Mouse (Mus musculus): ENCODE results near the gene B3gnt6. TPM values are rescaled to one million over a fixed set of nuclear protein-coding genes. Genes with fewer than 3 reads are reported as not detected.
A peak's percentile ranks its signal among the peaks of the same experiment; 100 is the strongest.

B3gnt6 gene
- 0.06 TPM in 1 of 2 replicates, not detected in the other for polyA plus RNA-seq (2016; fragmentation: Nextera tagmentation; extraction: Ambion mirVana)

- no peaks in the 10 kb centered on the region for H3K9me3 ChIP-seq (replicated peaks)
- H3K4me3 ChIP-seq: no peak within 1 kb of the TSS
- WGBS: 92% methylated on average over 4 of the region's 4 CpGs
- H3K27ac ChIP-seq (replicated peaks): no peak within 1 kb of the TSS
- peaks cover 35% of the 10 kb centered on the region for H3K27me3 ChIP-seq (ENCODE audit: low read depth, poor library complexity, severe bottlenecking)
- H3K4me1 ChIP-seq: peaks cover 2% of the 10 kb centered on the region
- no peaks in the 10 kb centered on the region for H3K36me3 ChIP-seq
- DNase-seq (ENCODE audit: low spot score): no peak
Measured at GRCm38 (mm10) chr7:98199381-98199780, at the start of gene B3gnt6. Gene B3gnt6 (minus strand): TSS chr7:98199481.

GRCm38 (mm10) chr7:98236686-98237359 lies 37.5 kb upstream of the B3gnt6 start:
- Histone ChIP-seq H3K27me3 (ENCODE audit: low read depth, poor library complexity, severe bottlenecking) (no peaks in the 10 kb centered on the region), H3K4me1 (no peaks in the 10 kb centered on the region), H3K27ac (replicated peaks) (no peak overlapping the region), H3K4me3 (no peak overlapping the region), H3K9me3 (replicated peaks) (no peaks in the 10 kb centered on the region), H3K36me3 (no peaks in the 10 kb centered on the region)
- DNase-seq (ENCODE audit: low spot score): no peak
- WGBS: 93% methylated on average over 3 of the region's 3 CpGs

- Histone ChIP-seq H3K36me3 (no peaks in the 10 kb centered on the region), H3K4me3 (no peak overlapping the region), H3K27ac (replicated peaks) (no peak overlapping the region), H3K4me1 (no peaks in the 10 kb centered on the region), H3K9me3 (replicated peaks) (no peaks in the 10 kb centered on the region), H3K27me3 (ENCODE audit: low read depth, poor library complexity, severe bottlenecking) (no peaks in the 10 kb centered on the region)
- DNase-seq (ENCODE audit: low spot score): no peak
- WGBS: 95% methylated on average over 4 of the region's 4 CpGs
Measured at GRCm38 (mm10) chr7:98223796-98224195, 24.5 kb upstream of the B3gnt6 start.

- DNase-seq (ENCODE audit: low spot score): no peak
- no peaks in the 10 kb centered on the region for H3K4me1 ChIP-seq
- H3K4me3 ChIP-seq: no peak overlapping the region
- no peaks in the 10 kb centered on the region for H3K27me3 ChIP-seq (ENCODE audit: low read depth, poor library complexity, severe bottlenecking)
- H3K27ac ChIP-seq (replicated peaks): no peak overlapping the region
- no peaks in the 10 kb centered on the region for H3K9me3 ChIP-seq (replicated peaks)
- H3K36me3 ChIP-seq: no peaks in the 10 kb centered on the region
Measured at GRCm38 (mm10) chr7:98216713-98217112, 17.4 kb upstream of the B3gnt6 start.

GRCm38 (mm10) chr7:98202946-98203345 lies 3.7 kb upstream of the B3gnt6 start:
- H3K4me3 ChIP-seq: no peak overlapping the region
- H3K9me3 ChIP-seq (replicated peaks): no peaks in the 10 kb centered on the region
- no peaks in the 10 kb centered on the region for H3K36me3 ChIP-seq
- peaks cover 8% of the 10 kb centered on the region; the same call in 1 of the 2 replicates for H3K27me3 ChIP-seq (ENCODE audit: low read depth, poor library complexity, severe bottlenecking)
- no peak overlapping the region for H3K27ac ChIP-seq (replicated peaks)
- H3K4me1 ChIP-seq: no peaks in the 10 kb centered on the region
- DNase-seq (ENCODE audit: low spot score): no peak
- WGBS: 83% methylated on average over 4 of the region's 4 CpGs

- Histone ChIP-seq H3K4me1 (no peaks in the 10 kb centered on the region), H3K4me3 (no peak overlapping the region), H3K27ac (replicated peaks) (no peak overlapping the region), H3K36me3 (no peaks in the 10 kb centered on the region), H3K27me3 (ENCODE audit: low read depth, poor library complexity, severe bottlenecking) (peaks cover 13% of the 10 kb centered on the region), H3K9me3 (replicated peaks) (no peaks in the 10 kb centered on the region)
- no peak for DNase-seq (ENCODE audit: low spot score)
- WGBS: 85% methylated on average over 5 of the region's 5 CpGs
Measured at GRCm38 (mm10) chr7:98201493-98202028, 2.3 kb upstream of the B3gnt6 start.

- Histone ChIP-seq H3K36me3 (no peaks in the 10 kb centered on the region), H3K27ac (replicated peaks) (no peak overlapping the region), H3K4me3 (no peak overlapping the region), H3K27me3 (ENCODE audit: low read depth, poor library complexity, severe bottlenecking) (peaks cover 25% of the 10 kb centered on the region), H3K9me3 (replicated peaks) (no peaks in the 10 kb centered on the region), H3K4me1 (no peaks in the 10 kb centered on the region)
- no peak for DNase-seq (ENCODE audit: low spot score)
- WGBS: 86% methylated on average over 3 of the region's 3 CpGs
Measured at GRCm38 (mm10) chr7:98200396-98200795, 1.1 kb upstream of the B3gnt6 start.

- H3K27ac ChIP-seq (replicated peaks): no peak overlapping the region
- no peaks in the 10 kb centered on the region for H3K9me3 ChIP-seq (replicated peaks)
- 44% methylated on average over 10 of the region's 10 CpGs for WGBS
- DNase-seq (ENCODE audit: low spot score): no peak
- H3K4me3 ChIP-seq: no peak overlapping the region
- H3K36me3 ChIP-seq: no peaks in the 10 kb centered on the region
- H3K4me1 ChIP-seq: peaks cover 17% of the 10 kb centered on the region
- H3K27me3 ChIP-seq (ENCODE audit: low read depth, poor library complexity, severe bottlenecking): peaks cover 71% of the 10 kb centered on the region
Measured at GRCm38 (mm10) chr7:98195151-98195801, 4.0 kb downstream of the B3gnt6 start.

GRCm38 (mm10) chr7:98194026-98194792 lies 5.1 kb downstream of the B3gnt6 start:
- peaks cover 22% of the 10 kb centered on the region for H3K4me1 ChIP-seq
- H3K9me3 ChIP-seq (replicated peaks): no peaks in the 10 kb centered on the region
- H3K4me3 ChIP-seq: peak overlapping the region; percentile 58
- H3K27me3 ChIP-seq (ENCODE audit: low read depth, poor library complexity, severe bottlenecking): peaks cover 78% of the 10 kb centered on the region
- peak; percentile 47 for DNase-seq (ENCODE audit: low spot score)
- H3K36me3 ChIP-seq: no peaks in the 10 kb centered on the region
- WGBS: 3% methylated on average over 61 of the region's 61 CpGs
- no peak overlapping the region for H3K27ac ChIP-seq (replicated peaks)

- Histone ChIP-seq H3K4me1 (peaks cover 22% of the 10 kb centered on the region), H3K27ac (replicated peaks) (no peak overlapping the region), H3K27me3 (ENCODE audit: low read depth, poor library complexity, severe bottlenecking) (peaks cover 80% of the 10 kb centered on the region), H3K4me3 (peak overlapping the region; percentile 58), H3K9me3 (replicated peaks) (no peaks in the 10 kb centered on the region), H3K36me3 (no peaks in the 10 kb centered on the region)
- DNase-seq (ENCODE audit: low spot score): peak; percentile 57
- 7% methylated on average over 36 of the region's 36 CpGs for WGBS
Measured at GRCm38 (mm10) chr7:98193515-98194025, 5.7 kb downstream of the B3gnt6 start.

GRCm38 (mm10) chr7:98191571-98192250 lies 7.6 kb downstream of the B3gnt6 start:
- peaks cover 73% of the 10 kb centered on the region for H3K27me3 ChIP-seq (ENCODE audit: low read depth, poor library complexity, severe bottlenecking)
- H3K4me1 ChIP-seq: peaks cover 28% of the 10 kb centered on the region
- WGBS: 61% methylated on average over 17 of the region's 17 CpGs

GRCm38 (mm10) chr7:98190578-98190977 lies 8.7 kb downstream of the B3gnt6 start:
- H3K4me1 ChIP-seq: peaks cover 39% of the 10 kb centered on the region
- no peak overlapping the region for H3K4me3 ChIP-seq
- H3K27ac ChIP-seq (replicated peaks): no peak overlapping the region
- no peak for DNase-seq (ENCODE audit: low spot score)
- no peaks in the 10 kb centered on the region for H3K36me3 ChIP-seq
- 84% methylated on average over 1 of the region's 1 CpGs for WGBS
- peaks cover 65% of the 10 kb centered on the region for H3K27me3 ChIP-seq (ENCODE audit: low read depth, poor library complexity, severe bottlenecking)
- H3K9me3 ChIP-seq (replicated peaks): no peaks in the 10 kb centered on the region

More at GRCm38 (mm10) chr7:98191571-98192250, 7.6 kb downstream of the B3gnt6 start:
- Histone ChIP-seq H3K27ac (replicated peaks) (no peak overlapping the region), H3K4me3 (no peak overlapping the region), H3K36me3 (no peaks in the 10 kb centered on the region), H3K9me3 (replicated peaks) (no peaks in the 10 kb centered on the region)
- no peak for DNase-seq (ENCODE audit: low spot score)
